Mouse (Mus musculus) embryonic facial prominence, embryonic 11.5 days (tissue): Measurements from ENCODE around the gene Sh3rf1. TPM values are rescaled to one million over a fixed set of nuclear protein-coding genes. Genes with fewer than 3 reads are reported as not detected.

Experiments
- ATAC-seq: fragments of 200-750 bp; cut with Nextera tagmentation; replicated peaks from 2 replicates; pipeline ENCODE4 v1.8.0; 2017; ENCODE audit warnings: low read depth; ENCODE audit not compliant: insufficient number of reproducible peaks, low FRiP score, low TSS enrichment
- DNase-seq: peaks from one replicate; pipeline ENCODE4 v3.0.0-alpha.2; 2015; ENCODE audit warnings: low spot score
- H3K27ac ChIP-seq: fragments of 300-500 bp; sonication (generic); replicated peaks from 2 replicates; pipeline ENCODE4 v1.5.1; 2014; ENCODE audit warnings: mild to moderate bottlenecking, low read depth, low read length, control low read depth
- H3K27me3 ChIP-seq: fragments of 300-500 bp; sonication (generic); 2 replicates; pipeline ENCODE4 v1.6.1; 2014; ENCODE audit warnings: mild to moderate bottlenecking, low read length, moderate library complexity, mixed read lengths; ENCODE audit not compliant: control insufficient read depth, insufficient read depth
- H3K36me3 ChIP-seq: fragments of 300-500 bp; sonication (generic); replicated peaks from 2 replicates; pipeline ENCODE4 v1.6.1; 2014; ENCODE audit warnings: low read depth, mild to moderate bottlenecking, low read length, moderate library complexity, mixed read lengths; ENCODE audit not compliant: control insufficient read depth, insufficient read depth
- H3K4me1 ChIP-seq: fragments of 300-500 bp; sonication (generic); 2 replicates; pipeline ENCODE4 v1.6.1; 2014; ENCODE audit warnings: low read length, mixed read lengths; ENCODE audit not compliant: control insufficient read depth, insufficient read depth
- H3K4me2 ChIP-seq: fragments of 300-500 bp; sonication (generic); 2 replicates; pipeline ENCODE4 v1.6.1; 2014; ENCODE audit warnings: low read depth, mild to moderate bottlenecking, control low read depth, low read length, moderate library complexity
- H3K4me3 ChIP-seq: fragments of 300-500 bp; sonication (generic); 2 replicates; pipeline ENCODE4 v1.5.1; 2014; ENCODE audit warnings: low read depth, low read length, control low read depth
- H3K9ac ChIP-seq: fragments of 300-500 bp; sonication (generic); replicated peaks from 2 replicates; pipeline ENCODE4 v1.6.1; 2014; ENCODE audit warnings: mild to moderate bottlenecking, control low read depth, low read length
- H3K9me3 ChIP-seq: fragments of 300-500 bp; sonication (generic); replicated peaks from 2 replicates; pipeline ENCODE4 v1.6.1; 2016; ENCODE audit warnings: mild to moderate bottlenecking, low read length, inconsistent platforms, mixed read lengths; ENCODE audit not compliant: control insufficient read depth
- WGBS: fragments of 180-500 bp; shearing (Covaris S2); extraction: QIAGEN DNeasy Blood & Tissue Kit; methylation state at CpG from one replicate; pipeline ENCODE4 v1.1.7; 2014; 5-methylcytosine and 5-hydroxymethylcytosine counted together
- polyA plus RNA-seq: library from polyadenylated mRNA; unstranded; fragments of >200 nt; fragmentation: Nextera tagmentation; extraction: Ambion mirVana; gene quantifications from 2 replicates; pipeline ENCODE4 v1.2.1, GENCODE M21; 2014

Sh3rf1 gene
- polyA plus RNA-seq, 1 experiment from 2014 or later: 14.7 TPM

DNA sequence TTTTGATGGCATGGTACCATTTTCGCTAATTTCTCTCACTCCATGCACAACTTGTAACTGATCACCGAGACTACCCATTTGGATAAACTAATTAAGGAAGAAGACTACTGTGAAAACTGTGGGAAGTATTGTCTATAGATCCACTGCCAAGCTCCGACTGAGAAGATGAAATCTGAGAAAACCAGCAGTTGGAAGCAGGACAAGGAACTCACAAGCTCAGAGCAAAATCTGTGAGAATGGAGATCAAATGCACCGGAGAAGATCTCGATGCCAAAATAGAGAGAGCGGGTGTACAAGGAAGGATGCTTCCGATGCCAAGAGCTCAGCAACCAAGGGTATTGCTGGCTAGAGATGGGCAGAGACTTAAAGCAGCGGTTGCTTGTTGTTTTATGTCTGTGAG, 12.8 kb upstream of the Sh3rf1 start:
- no peak for DNase-seq
- ATAC-seq: no peak
- 83% methylated on average over 8 of the region's 8 CpGs for WGBS
- H3K9me3 ChIP-seq: no peaks in the 10 kb centered on the region
- no peak overlapping the region for H3K27ac ChIP-seq
- H3K4me3 ChIP-seq: no peak overlapping the region
- H3K36me3 ChIP-seq: no peaks in the 10 kb centered on the region
- H3K27me3 ChIP-seq: no peaks in the 10 kb centered on the region
- no peak overlapping the region for H3K4me2 ChIP-seq
- H3K4me1 ChIP-seq: no peaks in the 10 kb centered on the region
- no peak overlapping the region for H3K9ac ChIP-seq

DNA sequence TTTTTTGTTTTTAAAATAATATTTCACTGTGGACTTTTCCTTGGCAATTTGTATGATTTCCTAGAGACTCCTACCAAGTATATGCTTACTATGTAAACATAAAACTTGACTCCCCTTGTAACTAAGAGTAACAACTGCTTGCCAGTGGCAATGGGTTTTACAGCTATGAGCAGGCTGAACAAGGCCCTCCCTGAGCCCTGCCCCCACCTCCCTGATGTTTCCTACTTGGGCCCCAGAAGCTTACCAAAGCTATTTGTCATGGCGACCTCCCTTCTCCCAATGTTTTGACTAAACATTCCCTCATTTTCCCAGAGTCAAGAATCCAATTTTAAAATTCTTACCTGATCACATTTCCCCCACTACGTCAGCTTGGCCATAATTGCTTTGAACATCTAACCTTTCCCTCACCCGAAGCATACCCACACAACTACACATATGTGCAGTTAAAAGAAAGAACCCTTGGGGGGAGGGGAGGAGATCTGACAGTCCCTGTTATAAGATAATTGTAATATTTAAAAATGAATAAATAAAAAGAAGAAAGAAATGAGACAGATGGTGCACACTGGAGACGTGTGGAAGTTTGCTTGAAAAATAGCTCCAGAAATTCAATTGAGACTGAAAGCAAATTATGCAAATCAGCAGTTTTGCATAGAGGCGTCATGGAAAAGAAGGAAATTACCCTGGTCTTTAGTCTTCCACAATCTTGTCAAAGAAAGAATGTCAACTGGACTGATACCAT, 8.4 kb upstream of the Sh3rf1 start:
- Histone ChIP-seq H3K27me3 (no peaks in the 10 kb centered on the region), H3K9me3 (no peaks in the 10 kb centered on the region), H3K4me2 (no peak overlapping the region), H3K27ac (no peak overlapping the region), H3K4me3 (no peak overlapping the region), H3K9ac (no peak overlapping the region), H3K4me1 (no peaks in the 10 kb centered on the region), H3K36me3 (no peaks in the 10 kb centered on the region)
- WGBS: 35% methylated on average over 5 of the region's 5 CpGs
- ATAC-seq: peak; percentile 59; the same call in 1 of the 2 replicates
- peak; percentile 69 for DNase-seq

DNA sequence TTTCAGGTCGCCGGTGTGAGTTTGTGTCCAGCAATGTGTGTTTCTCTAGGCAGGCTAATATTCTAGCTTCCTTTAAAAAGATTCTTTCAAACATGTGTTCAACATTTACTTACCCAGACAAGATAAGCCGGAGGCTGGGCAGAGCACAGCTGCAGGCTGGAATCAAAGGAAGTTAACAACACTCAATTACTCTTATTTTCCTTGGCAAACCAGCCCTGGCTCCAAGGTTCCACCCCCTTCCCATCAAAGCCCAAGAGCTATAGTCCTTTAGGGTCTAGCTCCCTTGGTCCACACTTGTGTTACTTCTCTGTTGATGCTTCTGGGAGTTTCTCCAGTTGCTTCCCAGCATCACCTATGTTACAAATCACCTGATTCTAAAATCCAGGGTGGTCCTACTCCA, 6.7 kb upstream of the Sh3rf1 start:
- no peak overlapping the region for H3K4me2 ChIP-seq
- H3K27ac ChIP-seq: no peak overlapping the region
- no peak for DNase-seq
- 49% methylated on average over 3 of the region's 3 CpGs for WGBS
- no peak overlapping the region for H3K9ac ChIP-seq
- H3K36me3 ChIP-seq: no peaks in the 10 kb centered on the region
- H3K9me3 ChIP-seq: no peaks in the 10 kb centered on the region
- H3K4me3 ChIP-seq: no peak overlapping the region
- H3K27me3 ChIP-seq: no peaks in the 10 kb centered on the region
- no peak for ATAC-seq
- H3K4me1 ChIP-seq: no peaks in the 10 kb centered on the region

DNA sequence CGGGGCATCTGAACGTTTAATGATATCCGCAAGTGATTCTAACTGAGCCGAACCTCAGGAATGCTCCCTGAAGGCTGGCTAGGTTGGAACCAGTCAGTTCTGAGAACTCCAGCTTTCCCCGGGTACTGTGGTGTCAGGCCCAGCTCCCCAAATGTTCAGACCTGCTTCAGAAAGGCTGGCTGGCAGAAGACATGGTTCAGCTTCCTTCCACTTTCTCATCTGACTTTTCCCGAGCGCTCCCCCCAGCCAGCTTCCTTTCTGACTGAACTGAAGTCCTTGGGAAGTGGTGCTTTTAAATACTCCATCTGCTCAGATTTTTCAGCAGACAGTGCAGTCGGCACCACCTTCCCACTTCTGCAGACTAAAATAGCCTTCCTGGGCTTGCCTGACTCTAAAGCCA, 6.2 kb upstream of the Sh3rf1 start:
- WGBS: 78% methylated on average over 8 of the region's 8 CpGs
- no peak for DNase-seq
- Histone ChIP-seq H3K36me3 (no peaks in the 10 kb centered on the region), H3K4me3 (no peak overlapping the region), H3K4me1 (no peaks in the 10 kb centered on the region), H3K27ac (no peak overlapping the region), H3K4me2 (no peak overlapping the region), H3K27me3 (no peaks in the 10 kb centered on the region), H3K9ac (no peak overlapping the region), H3K9me3 (no peaks in the 10 kb centered on the region)
- ATAC-seq: no peak

DNA sequence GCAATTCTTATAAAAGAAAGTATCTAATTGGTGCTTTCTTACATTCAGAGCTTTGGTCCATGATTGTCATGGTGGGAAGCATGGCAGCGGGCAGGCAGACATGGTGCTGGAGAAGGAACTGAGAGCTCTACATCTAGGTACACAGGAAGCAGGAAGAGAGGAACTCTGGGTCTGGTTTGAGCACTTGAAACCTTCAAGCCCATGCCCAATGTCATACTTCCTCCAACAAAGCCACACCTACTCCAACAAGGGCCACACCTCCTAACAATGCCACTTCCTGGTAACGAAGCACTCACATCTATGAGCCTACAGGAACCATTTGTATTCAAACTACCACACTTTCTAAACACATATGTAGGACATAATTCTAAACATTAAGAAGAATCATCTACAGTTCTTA, 5.2 kb upstream of the Sh3rf1 start:
- Histone ChIP-seq H3K4me3 (no peak overlapping the region), H3K9me3 (no peaks in the 10 kb centered on the region), H3K4me2 (no peak overlapping the region), H3K27ac (no peak overlapping the region), H3K9ac (no peak overlapping the region), H3K4me1 (no peaks in the 10 kb centered on the region), H3K27me3 (no peaks in the 10 kb centered on the region), H3K36me3 (no peaks in the 10 kb centered on the region)
- 96% methylated on average over 2 of the region's 2 CpGs for WGBS
- no peak for DNase-seq
- ATAC-seq: no peak

DNA sequence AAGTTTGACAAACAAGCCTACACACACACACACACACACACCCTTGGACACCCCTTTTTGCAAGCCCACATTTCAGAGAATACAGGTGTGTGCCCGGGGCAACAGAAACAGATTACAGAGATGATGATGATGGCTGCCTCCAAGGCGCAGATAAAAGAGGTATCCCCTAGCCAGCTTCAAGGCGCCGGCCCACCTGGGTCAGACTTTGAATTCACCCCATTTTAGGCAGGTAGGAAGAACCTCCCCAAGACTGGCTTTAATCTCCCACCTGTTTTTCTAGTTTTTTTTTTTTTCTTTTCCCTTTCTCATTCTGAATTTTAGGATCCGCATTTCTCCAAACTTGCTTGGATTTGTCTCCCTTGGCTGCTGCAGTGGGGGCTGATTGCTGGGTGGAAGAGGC, 389 bp upstream of the Sh3rf1 start:
- Histone ChIP-seq H3K9me3 (no peaks in the 10 kb centered on the region), H3K27me3 (no peaks in the 10 kb centered on the region), H3K36me3 (no peaks in the 10 kb centered on the region), H3K4me3 (peak overlapping the region; percentile 87), H3K4me2 (peak overlapping the region; percentile 91), H3K27ac (no peak overlapping the region), H3K9ac (peak overlapping the region; percentile 85), H3K4me1 (no peaks in the 10 kb centered on the region)
- 25% methylated on average over 5 of the region's 5 CpGs for WGBS
- DNase-seq (no peak), ATAC-seq (no peak)

DNA sequence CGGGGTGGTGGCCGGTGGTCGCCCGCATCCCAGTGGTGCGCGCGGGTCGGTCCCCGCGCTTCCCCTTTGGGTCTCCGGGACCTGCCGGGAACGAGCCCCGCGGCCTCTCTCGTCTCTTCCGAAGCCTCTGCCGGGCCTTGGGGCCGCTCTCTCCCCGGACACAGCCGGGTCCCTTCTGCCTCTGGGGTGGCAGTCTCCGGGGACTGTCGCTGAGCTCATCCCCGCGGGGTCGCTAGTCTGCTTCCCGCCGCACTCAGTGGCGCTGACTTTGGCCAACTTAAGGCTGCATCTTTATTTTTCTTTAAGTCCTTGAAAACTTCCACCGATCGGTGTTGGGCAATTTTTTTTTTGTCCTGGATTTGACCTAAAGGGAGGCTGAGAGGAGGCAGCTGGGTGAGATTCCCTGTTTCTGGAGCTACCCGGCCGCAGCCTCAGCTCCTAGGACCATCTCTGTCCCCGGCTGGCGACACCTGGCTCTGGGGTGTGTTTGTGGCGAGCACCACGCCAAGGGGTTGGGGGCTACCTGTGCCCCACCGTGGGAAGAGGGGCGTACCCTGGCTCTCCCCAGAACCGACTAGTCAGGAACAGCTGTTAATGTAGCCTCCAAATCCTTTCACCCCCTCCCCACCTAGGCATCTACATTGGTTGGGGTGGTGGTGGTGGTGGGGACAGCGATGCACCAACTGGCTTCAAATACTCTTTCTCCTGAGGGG, 864 bp downstream of the Sh3rf1 start:
- Histone ChIP-seq H3K4me1 (no peaks in the 10 kb centered on the region), H3K27ac (peak overlapping the region; percentile 67), H3K27me3 (no peaks in the 10 kb centered on the region), H3K4me2 (peak overlapping the region; percentile 91), H3K36me3 (no peaks in the 10 kb centered on the region), H3K4me3 (peak overlapping the region; percentile 87), H3K9me3 (no peaks in the 10 kb centered on the region), H3K9ac (peak overlapping the region; percentile 85)
- ATAC-seq: peak; percentile 60
- 0% methylated on average over 41 of the region's 41 CpGs for WGBS
- DNase-seq: peak; percentile 55
